Mouse (Mus musculus) liver, adult (tissue): Measurements from ENCODE around the gene Itpkb.
A peak's percentile ranks its signal among the peaks of the same experiment; 100 is the strongest.

Source experiments
- GATA4 ChIP-seq: IDR thresholded peaks from 2 replicates; pipeline ENCODE4 v1.6.1; 2014; ENCODE audit warnings: mild to moderate bottlenecking, low read length; ENCODE audit not compliant: insufficient replicate concordance

Gene Itpkb

DNA sequence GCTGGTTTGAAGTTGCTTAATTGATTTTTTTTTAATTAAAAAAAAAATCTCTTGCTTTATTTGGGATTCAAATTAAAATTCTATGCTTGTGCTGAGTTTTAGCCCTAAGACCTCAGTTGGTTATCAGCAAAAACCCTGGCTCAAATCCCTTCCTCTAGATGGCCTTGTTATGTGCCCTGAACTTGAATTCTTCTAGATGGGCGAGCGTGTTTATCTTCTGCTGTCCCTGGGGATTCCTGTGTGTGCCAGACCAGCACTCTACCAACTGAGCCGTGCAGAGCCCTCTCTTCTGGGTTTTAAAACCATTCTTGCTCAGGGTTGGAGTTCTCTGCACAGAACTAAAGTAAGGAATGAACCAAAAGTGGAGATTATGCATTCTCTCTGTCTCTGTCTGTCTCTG, 22.0 kb downstream of the Itpkb start:
- TF ChIP-seq GATA4, result no peak

DNA sequence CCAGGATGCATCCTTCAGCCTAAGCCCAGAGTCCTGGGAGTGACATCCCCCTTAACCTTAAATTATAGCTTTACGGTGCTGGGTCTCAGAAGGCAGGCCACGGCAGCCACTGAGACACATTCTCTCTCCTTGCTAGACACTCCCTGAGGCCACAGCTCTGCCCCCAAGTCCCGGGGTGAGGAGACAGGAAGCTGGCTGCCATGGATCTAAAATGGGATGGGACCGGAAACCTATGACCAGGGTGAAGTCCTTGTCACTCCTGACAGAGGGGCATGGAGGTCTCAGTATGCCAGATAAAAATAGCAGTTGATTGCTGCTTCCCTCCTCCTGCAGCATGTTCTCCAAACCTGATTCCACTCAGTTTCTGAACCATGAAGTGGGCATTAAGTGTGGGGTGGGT, 23.8 kb downstream of the Itpkb start:
- peak; percentile 71; the same call in 1 of the 2 replicates for TF ChIP-seq GATA4

DNA sequence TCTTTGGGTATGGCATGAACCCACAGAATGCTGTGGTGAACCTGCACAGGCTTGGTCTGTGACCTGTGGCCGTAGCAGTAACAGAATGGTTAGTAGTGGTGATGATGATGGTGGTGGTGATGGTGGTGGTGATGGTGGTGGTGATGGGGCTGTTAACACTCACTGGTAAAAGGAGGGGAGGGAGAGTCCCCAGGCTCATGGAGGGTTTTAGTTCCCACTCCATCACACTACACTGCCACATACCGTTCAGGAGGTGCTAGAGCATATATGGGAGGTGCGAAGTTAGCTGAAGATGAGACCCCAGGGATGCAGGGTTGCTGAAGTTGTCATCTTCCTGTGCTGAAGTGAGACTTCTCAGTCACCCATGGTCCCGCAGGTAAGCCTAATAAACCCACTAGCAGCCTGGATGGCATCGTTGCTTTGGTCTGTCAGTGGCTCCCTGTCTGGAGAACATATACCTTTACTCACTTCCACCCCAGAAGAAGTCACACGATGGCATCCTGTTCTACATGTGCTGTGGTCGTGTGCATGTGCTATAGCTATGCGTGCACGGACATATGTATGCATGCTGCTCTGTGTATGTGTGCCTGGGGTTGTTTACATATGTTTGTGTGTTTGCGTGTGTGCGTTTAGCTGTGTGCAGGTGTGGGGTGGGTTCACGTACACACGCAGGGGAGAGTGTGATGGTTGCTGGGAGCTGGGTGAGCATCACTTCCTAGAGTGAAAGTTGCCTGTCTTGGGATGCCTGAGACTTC, 24.9 kb downstream of the Itpkb start:
- no peak for TF ChIP-seq GATA4

DNA sequence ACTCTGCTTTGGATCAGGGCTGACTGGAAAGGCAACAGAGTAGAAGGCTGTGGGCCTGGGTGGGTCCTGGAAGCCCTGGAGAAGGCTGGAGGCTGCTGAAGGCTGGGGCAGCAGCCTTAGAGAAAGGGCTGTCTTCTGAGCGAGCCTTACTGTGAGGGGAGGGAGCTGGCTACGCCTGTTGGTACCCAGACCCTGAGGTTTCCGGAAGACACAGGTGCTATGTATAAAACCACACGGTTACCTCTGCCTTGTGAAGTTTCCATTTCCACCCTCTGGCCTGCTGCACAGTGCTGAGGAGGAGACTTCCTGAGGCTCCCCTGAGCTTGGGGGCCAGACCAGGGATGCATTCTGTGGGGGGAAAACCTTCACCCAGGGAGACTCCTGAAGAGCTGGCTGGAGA, 25.9 kb downstream of the Itpkb start:
- TF ChIP-seq GATA4, result no peak

DNA sequence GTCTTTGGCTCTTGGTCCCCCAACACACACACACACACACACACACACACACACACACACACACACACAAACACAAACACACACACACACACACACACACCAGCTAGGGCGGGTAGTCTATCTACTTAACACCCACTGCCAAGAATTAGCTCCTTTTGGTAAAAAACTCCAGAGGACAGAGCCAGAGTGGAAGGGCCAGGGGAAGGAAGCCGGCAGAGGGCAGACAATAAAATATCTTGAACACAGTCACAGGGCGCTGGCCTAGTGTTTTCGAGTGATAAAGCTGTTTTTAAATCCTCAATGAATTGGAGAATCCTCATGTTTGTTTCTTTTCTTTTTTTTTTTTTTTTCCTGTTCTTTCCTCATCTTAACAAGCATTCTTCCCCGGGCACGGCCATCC, 26.6 kb downstream of the Itpkb start:
- TF ChIP-seq GATA4, result peak; percentile 43; the same call in 1 of the 2 replicates

DNA sequence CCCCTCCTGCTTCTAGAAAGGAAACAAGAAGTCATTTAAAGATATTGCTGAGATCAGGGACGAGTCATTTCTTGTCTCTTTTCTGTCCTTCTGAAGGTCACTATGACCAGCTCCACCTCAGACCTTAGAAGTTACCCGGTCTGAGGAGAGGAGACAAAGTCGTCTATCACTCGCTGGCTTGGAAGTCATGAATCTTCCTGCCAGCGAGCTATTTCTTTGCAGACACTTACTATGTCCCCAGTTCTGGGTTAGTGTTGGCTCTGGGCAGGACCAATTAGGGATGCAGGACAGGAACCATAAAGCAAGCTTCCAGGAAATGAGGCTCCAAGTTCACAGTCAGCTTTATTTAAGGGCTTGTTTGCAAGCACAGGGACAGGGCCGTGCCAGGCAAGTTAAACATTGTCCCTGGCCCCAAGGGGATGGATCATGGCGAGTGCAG, 27.6 kb downstream of the Itpkb start:
- peak; percentile 60; the same call in 1 of the 2 replicates for TF ChIP-seq GATA4

DNA sequence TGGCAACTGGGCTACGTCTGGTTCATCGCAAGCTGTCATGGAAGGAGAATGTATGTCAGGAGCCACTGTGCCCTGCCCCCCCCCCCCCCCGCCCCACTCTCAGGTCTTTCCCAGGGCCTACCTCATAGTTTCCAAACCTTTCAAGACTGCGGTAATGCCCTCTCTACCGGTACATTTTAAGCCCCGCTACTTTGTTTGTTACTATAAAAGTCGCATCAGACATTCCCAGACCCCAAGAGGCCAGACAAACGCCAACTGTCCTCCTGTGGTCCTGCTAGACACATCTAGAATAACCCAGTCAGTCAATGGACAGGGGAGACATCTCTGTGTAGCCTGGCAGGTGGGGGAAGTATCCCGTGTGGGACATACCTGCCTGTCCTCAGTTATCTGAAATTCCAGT, 28.2 kb downstream of the Itpkb start:
- no peak for TF ChIP-seq GATA4

DNA sequence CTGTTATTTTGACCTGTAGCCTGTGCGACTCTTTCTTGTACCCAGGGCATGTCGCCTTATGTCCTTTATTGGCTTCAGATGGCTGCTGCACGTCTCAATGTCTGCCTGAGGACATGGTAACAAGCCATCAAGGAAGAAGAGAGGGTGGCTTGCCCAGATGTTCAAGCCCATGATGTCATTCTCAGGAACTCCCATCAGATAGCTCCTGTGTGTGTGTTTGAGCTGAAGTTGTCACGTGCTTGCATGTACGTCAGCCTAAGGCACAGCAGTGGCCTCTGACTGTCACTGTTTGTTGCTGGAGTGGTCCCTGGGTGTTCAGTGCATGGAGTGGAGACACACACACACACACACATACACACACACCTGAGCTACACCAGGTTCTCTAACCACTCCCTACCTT, 29.0 kb downstream of the Itpkb start:
- TF ChIP-seq GATA4, result no peak

DNA sequence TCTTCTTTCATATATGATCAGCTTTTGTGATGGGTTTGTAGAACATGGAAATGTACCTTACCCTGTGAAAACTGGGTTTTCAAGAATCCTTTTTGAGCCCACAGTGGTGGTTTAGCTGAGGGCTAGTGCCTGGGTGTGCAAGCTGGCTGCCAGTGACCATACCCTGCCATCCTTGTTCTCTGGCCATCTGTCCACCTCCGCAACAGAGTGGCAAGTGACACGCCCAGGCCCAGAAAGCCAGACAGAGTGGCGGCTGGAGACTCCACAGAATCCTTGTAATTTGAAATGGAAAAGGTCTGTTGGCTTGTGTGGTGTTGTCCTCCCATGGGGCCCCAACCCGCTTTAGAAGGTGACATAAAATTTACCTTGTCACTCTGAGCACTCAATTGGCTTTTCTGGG, 31.9 kb downstream of the Itpkb start:
- TF ChIP-seq GATA4, result no peak

DNA sequence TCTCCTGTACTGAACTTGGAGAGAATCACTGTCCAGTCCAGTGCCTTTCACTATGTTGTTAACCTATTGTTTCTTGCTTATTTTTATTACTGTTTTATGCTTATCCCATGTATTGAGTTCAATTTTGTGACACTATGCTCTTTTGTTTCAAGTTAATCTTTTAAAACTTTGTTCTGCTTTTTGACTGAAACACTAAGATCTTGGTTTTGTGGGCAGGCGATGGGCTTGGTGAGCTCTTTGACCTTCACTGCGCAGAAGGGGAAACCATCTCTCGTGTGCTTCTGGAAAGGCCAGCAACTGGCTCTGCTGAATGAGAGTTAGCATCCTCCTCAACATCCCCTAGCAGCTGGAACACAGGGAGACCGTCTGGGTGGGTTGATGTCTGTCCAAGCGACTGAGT, 32.6 kb downstream of the Itpkb start:
- TF ChIP-seq GATA4, result no peak

DNA sequence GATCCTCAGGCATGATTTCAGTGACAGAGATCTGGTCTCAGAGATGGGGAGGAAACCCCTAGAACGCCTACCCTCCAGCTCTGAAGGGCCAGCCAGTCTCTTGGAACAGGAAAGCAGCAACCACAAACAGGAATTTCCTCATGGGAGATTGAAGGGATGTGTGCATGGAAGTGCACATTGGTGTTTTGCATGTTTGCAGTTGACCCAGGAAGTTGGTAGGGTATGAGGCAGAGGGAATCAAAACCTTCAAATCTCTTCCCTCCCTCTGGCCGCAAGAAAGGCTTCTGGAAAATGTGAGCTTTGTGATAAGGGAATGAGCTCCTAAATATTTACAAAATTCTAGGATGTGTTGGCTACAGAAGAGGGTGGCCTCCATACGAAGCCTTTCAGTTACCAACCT, 33.0 kb downstream of the Itpkb start:
- TF ChIP-seq GATA4, result peak; percentile 61; the same call in 1 of the 2 replicates

DNA sequence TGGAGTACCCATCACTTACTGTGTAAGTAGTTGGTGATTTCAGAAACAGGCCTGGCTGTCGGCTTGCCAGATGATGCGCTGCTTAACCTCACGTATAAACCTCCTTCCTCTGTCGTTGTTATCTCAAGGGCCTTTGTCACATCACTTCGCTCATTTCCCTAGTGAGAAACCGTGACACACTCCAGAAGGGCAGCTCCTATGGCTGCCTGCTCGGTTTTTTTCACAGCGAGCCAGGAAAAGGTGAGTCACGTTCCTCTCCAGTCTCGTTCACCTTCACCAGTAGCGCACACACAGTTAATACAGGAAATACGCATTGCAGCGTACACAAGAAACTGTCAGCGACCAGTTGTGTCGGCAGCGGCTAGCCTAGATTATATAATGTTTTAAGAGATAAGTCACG, 33.7 kb downstream of the Itpkb start:
- TF ChIP-seq GATA4, result peak; percentile 46; the same call in 1 of the 2 replicates

DNA sequence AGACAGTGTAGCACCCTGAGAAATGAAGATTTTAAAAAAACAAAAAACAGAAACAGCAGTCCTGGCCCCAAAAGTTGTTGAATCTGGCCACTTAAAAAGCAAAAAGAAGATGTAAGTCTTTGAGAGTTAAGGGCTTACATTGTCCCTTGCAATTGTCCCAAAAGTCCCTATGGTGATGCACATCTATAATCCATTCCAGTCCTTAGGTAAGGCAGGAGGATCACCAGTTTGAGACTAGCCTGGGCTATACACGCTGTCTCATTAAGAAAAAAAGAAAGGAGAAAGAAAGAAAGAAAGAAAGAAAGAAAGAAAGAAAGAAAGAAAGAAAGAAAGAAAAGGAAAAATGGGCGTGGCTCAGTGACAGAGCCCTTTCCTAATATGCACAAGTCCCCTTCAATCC, 34.4 kb downstream of the Itpkb start:
- no peak for TF ChIP-seq GATA4

DNA sequence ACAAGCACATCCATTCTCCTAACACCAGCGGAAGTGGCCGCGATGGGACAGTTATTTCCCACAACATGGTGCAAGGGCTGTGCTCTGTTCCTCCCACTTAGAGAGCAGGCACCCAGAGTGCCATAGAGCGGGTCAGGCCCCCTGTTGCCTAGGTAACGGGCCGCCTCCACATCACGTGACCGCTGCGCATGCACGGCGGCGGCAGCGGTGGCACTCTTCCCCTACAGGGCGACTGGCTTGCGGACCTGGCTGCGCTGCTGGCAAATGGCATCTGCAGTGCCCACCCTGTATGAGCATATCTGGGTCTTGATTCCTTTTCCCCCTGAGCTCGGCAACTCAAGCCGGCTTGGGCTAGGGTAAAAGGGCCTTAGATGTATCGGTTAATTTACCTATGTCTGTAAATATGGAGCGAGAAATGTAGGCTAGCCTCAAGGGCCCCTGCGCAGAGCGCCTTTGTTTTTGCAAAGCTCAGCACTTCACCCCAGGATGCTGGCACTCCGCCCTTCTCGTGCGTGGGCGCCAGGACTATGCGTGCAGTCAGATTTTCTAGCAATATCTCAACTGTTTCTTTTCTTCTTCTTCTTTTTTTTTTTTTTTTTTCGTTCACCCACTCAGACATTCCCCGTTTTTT, 35.0 kb downstream of the Itpkb start:
- peak; percentile 15; the same call in 1 of the 2 replicates for TF ChIP-seq GATA4

DNA sequence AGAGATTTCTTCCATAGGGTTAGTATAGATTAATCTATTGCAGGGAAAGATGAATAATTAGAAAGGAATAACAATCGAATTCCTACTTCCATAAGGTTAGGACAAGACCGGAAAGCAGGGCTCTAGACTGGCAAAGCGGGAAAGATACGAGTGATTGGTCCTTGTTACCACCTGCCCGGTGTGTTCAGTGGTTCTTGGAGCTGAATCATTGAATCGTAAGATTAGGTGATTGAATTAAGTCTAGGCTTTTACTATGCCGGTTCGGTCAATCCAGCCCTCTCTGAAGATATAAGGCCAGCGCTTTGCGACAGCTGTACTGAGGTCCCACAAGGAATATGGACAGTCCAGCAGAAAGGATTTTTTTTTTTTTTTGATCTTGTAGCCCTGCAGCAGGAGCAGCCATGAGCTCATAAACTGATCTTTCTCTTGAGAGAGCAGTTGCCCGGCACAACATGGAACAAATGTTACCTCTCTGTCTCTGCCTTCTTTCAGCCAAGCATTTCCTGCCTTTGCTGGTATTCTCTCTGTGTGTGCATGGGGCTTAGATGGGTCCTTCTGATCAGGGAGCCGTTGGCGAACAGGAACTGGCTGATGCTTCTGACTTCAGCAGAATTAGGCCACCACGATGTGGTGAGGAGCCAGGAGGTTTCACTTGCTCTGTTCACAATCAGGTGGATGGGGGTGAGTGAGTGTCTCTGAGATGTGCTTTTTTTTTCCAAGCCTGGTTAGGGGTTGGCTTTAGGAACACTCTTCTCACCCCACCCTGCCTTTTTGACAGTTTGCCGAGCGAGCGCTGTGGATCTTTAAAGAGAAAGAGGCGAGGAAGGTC, 35.9 kb downstream of the Itpkb start:
- no peak for TF ChIP-seq GATA4
